Mouse (Mus musculus) megakaryocyte, embryonic 14.5 days (primary cell): ENCODE results near the gene Angel1. TPM values are rescaled to one million over a fixed set of nuclear protein-coding genes. Genes with fewer than 3 reads are reported as not detected.

Source experiments
- H3K27me3 ChIP-seq: replicated peaks from 2 replicates; pipeline ENCODE3; 2012; ENCODE audit warnings: inconsistent platforms
- H3K36me3 ChIP-seq: replicated peaks from 2 replicates; pipeline ENCODE3; 2012; ENCODE audit warnings: low read length, inconsistent platforms, mixed read lengths
- H3K4me1 ChIP-seq: 2 replicates; pipeline ENCODE4 v1.6.1; 2012; ENCODE audit warnings: inconsistent platforms
- H3K4me3 ChIP-seq: replicated peaks from 2 replicates; pipeline ENCODE3; 2012; ENCODE audit warnings: moderate library complexity, mild to moderate bottlenecking, inconsistent platforms
- H3K9me3 ChIP-seq: 2 replicates; pipeline ENCODE4 v1.6.1; 2012; ENCODE audit warnings: inconsistent platforms
- FLI1 ChIP-seq: IDR thresholded peaks from 2 replicates; pipeline ENCODE4 v1.6.1; 2012; ENCODE audit warnings: low read length, inconsistent platforms, mixed read lengths
- GATA1 ChIP-seq: IDR thresholded peaks from 3 replicates; pipeline ENCODE4 v1.6.1; 2012; ENCODE audit warnings: mixed read lengths, low read length, inconsistent platforms, borderline replicate concordance
- polyA plus RNA-seq: library from polyadenylated mRNA; stranded (reverse); fragments of >175 nt; gene quantifications from 2 replicates; pipeline ENCODE4 v1.2.3, GENCODE M21; 2012; ENCODE audit warnings: low replicate concordance; ENCODE audit not compliant: insufficient read depth

Gene Angel1
- polyA plus RNA-seq, 1 experiment = 1.2 TPM

GRCm38 (mm10) chr12:86679991-86680491, 46.2 kb downstream of the Angel1 start:
- Histone ChIP-seq H3K27me3 (no peaks in the 10 kb centered on the region), H3K36me3 (peaks cover 30% of the 10 kb centered on the region), H3K4me3 (peak overlapping the region; percentile 96), H3K4me1 (peaks cover 70% of the 10 kb centered on the region), H3K9me3 (no peaks in the 10 kb centered on the region)
- no peak for TF ChIP-seq GATA1
- TF ChIP-seq FLI1 = no peak

- peaks cover 65% of the 10 kb centered on the region for H3K4me1 ChIP-seq
Measured at GRCm38 (mm10) chr12:86679546-86679930, 46.7 kb downstream of the Angel1 start.

GRCm38 (mm10) chr12:86678591-86679545, 47.4 kb downstream of the Angel1 start, which contains the start of gene Vash1:
Gene Vash1 (plus strand): TSS chr12:86678700.
- Histone ChIP-seq H3K4me1 (peaks cover 58% of the 10 kb centered on the region), H3K4me3 (peak within 1 kb of the TSS; percentile 96), H3K36me3 (peaks cover 20% of the 10 kb centered on the region), H3K9me3 (peaks cover 9% of the 10 kb centered on the region), H3K27me3 (peaks cover 3% of the 10 kb centered on the region)
- TF ChIP-seq GATA1 = no peak
- TF ChIP-seq FLI1 = no peak

More at GRCm38 (mm10) chr12:86679546-86679930, 46.7 kb downstream of the Angel1 start:
- Histone ChIP-seq H3K27me3 (no peaks in the 10 kb centered on the region), H3K4me3 (peak overlapping the region; percentile 96), H3K36me3 (peaks cover 25% of the 10 kb centered on the region), H3K9me3 (peaks cover 3% of the 10 kb centered on the region)
- no peak for TF ChIP-seq FLI1
- no peak for TF ChIP-seq GATA1

GRCm38 (mm10) chr12:86672507-86672906, 53.8 kb downstream of the Angel1 start:
- Histone ChIP-seq H3K9me3 (peaks cover 31% of the 10 kb centered on the region), H3K4me1 (peaks cover 29% of the 10 kb centered on the region), H3K36me3 (no peaks in the 10 kb centered on the region), H3K4me3 (no peak overlapping the region), H3K27me3 (peaks cover 17% of the 10 kb centered on the region)
- TF ChIP-seq FLI1 (no peak), GATA1 (no peak)

GRCm38 (mm10) chr12:86672105-86672504, 54.2 kb downstream of the Angel1 start:
- no peak for TF ChIP-seq FLI1
- TF ChIP-seq GATA1 = no peak
- no peak overlapping the region for H3K4me3 ChIP-seq
- H3K9me3 ChIP-seq = peaks cover 31% of the 10 kb centered on the region
- H3K27me3 ChIP-seq = peaks cover 17% of the 10 kb centered on the region
- peaks cover 29% of the 10 kb centered on the region for H3K4me1 ChIP-seq
- H3K36me3 ChIP-seq = no peaks in the 10 kb centered on the region

GRCm38 (mm10) chr12:86668404-86668803, 57.9 kb downstream of the Angel1 start:
- TF ChIP-seq FLI1 = no peak
- TF ChIP-seq GATA1 = no peak
- H3K36me3 ChIP-seq = no peaks in the 10 kb centered on the region
- peaks cover 18% of the 10 kb centered on the region for H3K9me3 ChIP-seq
- peaks cover 14% of the 10 kb centered on the region for H3K27me3 ChIP-seq
- peaks cover 55% of the 10 kb centered on the region for H3K4me1 ChIP-seq
- H3K4me3 ChIP-seq = no peak overlapping the region

GRCm38 (mm10) chr12:86665656-86666055, 60.6 kb downstream of the Angel1 start:
- Histone ChIP-seq H3K27me3 (peaks cover 21% of the 10 kb centered on the region), H3K4me3 (no peak overlapping the region), H3K9me3 (peaks cover 25% of the 10 kb centered on the region), H3K36me3 (no peaks in the 10 kb centered on the region), H3K4me1 (peaks cover 43% of the 10 kb centered on the region)
- no peak for TF ChIP-seq FLI1
- TF ChIP-seq GATA1 = no peak

GRCm38 (mm10) chr12:86660466-86660865, 65.8 kb downstream of the Angel1 start:
- no peak overlapping the region for H3K4me3 ChIP-seq
- TF ChIP-seq GATA1 = no peak
- no peaks in the 10 kb centered on the region for H3K36me3 ChIP-seq
- H3K9me3 ChIP-seq = peaks cover 13% of the 10 kb centered on the region
- peaks cover 41% of the 10 kb centered on the region for H3K4me1 ChIP-seq
- H3K27me3 ChIP-seq = peaks cover 39% of the 10 kb centered on the region

GRCm38 (mm10) chr12:86659447-86659968, 66.8 kb downstream of the Angel1 start:
- peaks cover 31% of the 10 kb centered on the region for H3K4me1 ChIP-seq
- TF ChIP-seq FLI1 (no peak), GATA1 (no peak)

More at GRCm38 (mm10) chr12:86659447-86659968, 66.8 kb downstream of the Angel1 start:
- Histone ChIP-seq H3K9me3 (peaks cover 13% of the 10 kb centered on the region), H3K36me3 (no peaks in the 10 kb centered on the region), H3K4me3 (no peak overlapping the region), H3K27me3 (peaks cover 46% of the 10 kb centered on the region)
